Mouse (Mus musculus) duodenum, adult 2 months (tissue): ENCODE data around the gene Vmn1r87. TPM values are rescaled to one million over a fixed set of nuclear protein-coding genes. Genes with fewer than 3 reads are reported as not detected.

Experiments
- polyA plus RNA-seq: library from polyadenylated mRNA; depleted of rRNA; stranded (reverse); fragments of >200 nt; gene quantifications from 2 replicates; pipeline ENCODE4 v1.2.3, GENCODE M21; 2012; ENCODE audit warnings: low replicate concordance; rRNA removed

Gene Vmn1r87
- not detected in 2 replicates for polyA plus RNA-seq

GRCm38 (mm10) chr7:13140057-13140456 is at the start of gene Vmn1r87:
Gene Vmn1r87, minus strand, starts transcription at chr7:13140157.

DNA sequence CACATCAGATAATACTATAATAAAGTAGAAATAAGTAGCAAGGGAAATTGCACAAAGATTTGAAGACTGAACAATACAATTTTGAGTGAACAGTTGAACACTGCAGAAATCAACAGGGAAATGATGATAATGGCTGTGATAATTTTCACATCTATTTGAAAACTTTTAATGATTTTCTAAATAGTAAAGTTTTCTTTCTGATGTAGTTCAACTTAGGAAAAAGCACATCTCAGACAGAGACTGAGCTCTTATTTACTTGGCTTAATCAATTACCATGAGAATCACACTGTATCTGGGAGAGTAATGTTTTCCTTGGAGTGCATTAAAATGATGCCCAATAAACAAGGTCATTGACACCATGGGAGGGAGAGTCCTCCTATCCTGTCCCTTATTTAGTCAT is 19.3 kb upstream of the Vmn1r87 start, which contains the start of gene Vmn1r88:
Vmn1r88 (plus strand) TSS at position 301 of the 400 bp plus-strand sequence.

GRCm38 (mm10) chr7:13119817-13120216 is 20.1 kb downstream of the Vmn1r87 start, which contains the start of gene Vmn1r86:
Gene Vmn1r86, minus strand, starts transcription at chr7:13119917.

DNA sequence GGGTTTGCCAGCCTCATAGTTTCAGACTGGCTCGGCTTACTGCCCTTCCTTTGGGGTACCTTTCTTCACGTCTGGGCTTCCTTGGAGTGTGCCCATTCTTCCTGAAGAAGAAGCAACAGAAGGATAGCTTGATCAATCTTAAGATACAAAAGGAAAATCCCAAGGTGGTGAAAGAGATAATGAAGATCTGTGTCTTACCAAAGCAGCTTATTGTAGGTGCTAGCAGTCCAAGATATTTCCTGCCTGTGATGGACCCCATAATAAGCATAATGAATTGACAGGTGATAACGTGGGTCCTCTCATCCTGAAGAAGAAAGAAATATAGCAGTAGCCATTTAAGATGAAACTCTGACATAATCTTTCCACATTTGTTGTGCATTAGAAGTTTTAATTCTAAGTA is 44.9 kb downstream of the Vmn1r87 start, which contains the start of gene Vmn1r85:
Vmn1r85 (minus strand) TSS at position 101 of the 400 bp plus-strand sequence.

Other genes with a start within 250 kb of the Vmn1r87 start
- gene Zscan22, start 242.3 kb downstream of the Vmn1r87 start, polyA plus RNA-seq: 3.3 and 4.4 TPM in 2 replicates
- 923 and 1,500 TPM in 2 replicates for gene Rps5, start 217.9 kb downstream of the Vmn1r87 start, polyA plus RNA-seq
- gene Rnf225, start 212.7 kb downstream of the Vmn1r87 start, polyA plus RNA-seq: 0.14 and 0.33 TPM in 2 replicates
- gene Zfp324, start 174.3 kb downstream of the Vmn1r87 start, polyA plus RNA-seq: 2.2 and 3.4 TPM in 2 replicates
- gene Zfp446, start 162.3 kb downstream of the Vmn1r87 start, polyA plus RNA-seq: 1.6 and 2.4 TPM in 2 replicates
- gene Slc27a5, start 142.0 kb downstream of the Vmn1r87 start, polyA plus RNA-seq: 0.53 and 1.1 TPM in 2 replicates
- gene Trim28, start 141.0 kb downstream of the Vmn1r87 start, polyA plus RNA-seq: 163 and 224 TPM in 2 replicates
- 40.6 and 44.7 TPM in 2 replicates for gene Zbtb45, start 130.1 kb downstream of the Vmn1r87 start, polyA plus RNA-seq
- 34.9 and 69.3 TPM in 2 replicates for gene Chmp2a, start 105.3 kb downstream of the Vmn1r87 start, polyA plus RNA-seq
- 110 and 111 TPM in 2 replicates for gene Ube2m, start 101.9 kb downstream of the Vmn1r87 start, polyA plus RNA-seq
- 1.1 and 1.6 TPM in 2 replicates for gene Mzf1, start 85.4 kb downstream of the Vmn1r87 start, polyA plus RNA-seq
- not detected in 2 replicates for gene Vmn1r85, start 45.0 kb downstream of the Vmn1r87 start, polyA plus RNA-seq
- gene Vmn1r86, start 20.2 kb downstream of the Vmn1r87 start, polyA plus RNA-seq: not detected in 2 replicates
- gene Vmn1r88, start 19.4 kb upstream of the Vmn1r87 start, polyA plus RNA-seq: not detected in 2 replicates
- gene Vmn1r89, start 72.9 kb upstream of the Vmn1r87 start, polyA plus RNA-seq: not detected in 2 replicates
- 5.4 and 6.0 TPM in 2 replicates for gene Lig1, start 137.1 kb upstream of the Vmn1r87 start, polyA plus RNA-seq
- gene Zswim9, start 138.6 kb upstream of the Vmn1r87 start, polyA plus RNA-seq: 1.4 and 1.8 TPM in 2 replicates
- gene Pla2g4c, start 184.5 kb upstream of the Vmn1r87 start, polyA plus RNA-seq: 2.1 TPM in 1 of 2 replicates, not detected in the other